Mouse (Mus musculus): ENCODE measurements at regions not wholly inside any gene's neighbourhood (a gene's known extent, or its start where the extent isn't known, plus 50 kb on each side); places are given as distances from the start of the nearest gene placed in this dataset.

DNA sequence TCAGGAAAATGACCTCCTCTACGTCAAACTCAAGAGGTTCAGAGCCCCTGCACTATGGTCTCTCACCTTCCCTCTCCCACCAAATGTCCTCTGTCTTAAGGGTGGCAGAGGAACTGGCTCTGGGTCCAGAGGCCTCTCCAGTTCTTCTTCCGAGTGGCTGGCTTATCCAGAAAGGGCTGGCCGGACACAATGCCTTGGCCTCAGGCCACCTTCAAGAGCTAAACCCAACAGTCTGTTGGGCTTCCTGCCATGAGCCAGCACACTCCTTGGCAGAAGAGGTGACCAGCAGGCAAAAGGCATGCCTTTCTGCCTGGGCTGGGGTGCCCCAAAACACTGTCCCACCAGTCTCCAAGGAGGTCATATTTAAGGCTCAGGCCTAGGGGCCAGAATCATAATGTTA, 385.8 kb downstream of the H2al1j start:
- no peak for DNase-seq (ENCODE audit: low spot score in 2 of 2)

DNA sequence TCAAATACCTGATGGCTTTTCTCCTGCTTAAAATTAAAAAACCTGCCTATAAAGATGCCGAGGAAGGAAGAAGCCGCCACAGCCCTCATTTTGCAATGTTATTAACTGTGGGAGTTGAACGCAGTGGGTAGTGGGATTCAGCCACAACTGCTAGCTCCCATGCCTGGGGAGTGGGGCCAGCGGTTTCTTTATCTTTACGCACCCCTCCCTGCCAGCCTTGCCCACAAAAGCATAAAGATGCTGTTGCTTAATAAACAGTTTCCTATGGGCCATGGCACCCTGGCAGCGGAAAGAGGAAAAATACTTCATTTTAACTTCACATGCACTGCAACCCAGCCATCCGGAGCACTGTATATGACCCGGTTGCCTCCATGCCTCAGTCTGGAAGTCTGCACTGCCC, 389.2 kb downstream of the H2al1j start:
- DNase-seq (ENCODE audit: low spot score in 2 of 2), result no peak

DNA sequence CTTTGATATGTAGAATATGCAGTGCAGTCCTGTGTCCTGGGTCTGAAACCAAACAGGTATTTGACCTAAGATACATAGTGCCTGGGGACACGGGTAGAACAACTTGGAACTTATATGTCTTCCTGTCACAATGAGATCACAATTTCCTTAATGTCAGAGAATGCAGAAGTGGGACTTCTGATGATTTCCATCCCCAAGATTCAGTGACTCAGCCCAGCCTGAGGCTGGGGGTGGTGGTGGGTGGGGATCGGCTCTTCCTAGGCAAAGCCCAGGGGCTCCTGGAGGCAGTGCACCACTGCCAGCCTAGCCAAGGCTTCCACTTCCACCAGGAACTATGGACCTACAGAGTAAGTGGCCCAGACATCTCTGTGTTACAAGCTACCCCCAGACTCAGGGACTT, 391.2 kb downstream of the H2al1j start:
- DNase-seq (ENCODE audit: low spot score in 2 of 2), result no peak

GRCm38 (mm10) chrX:11720517-11720916, 392.9 kb downstream of the H2al1j start:
- peak in 1 of 2 experiments; percentile 31 for DNase-seq (ENCODE audit: low spot score in 2 of 2)

GRCm38 (mm10) chrX:11722730-11723129, 395.1 kb downstream of the H2al1j start:
- no peak for DNase-seq (ENCODE audit: low spot score in 2 of 2)

GRCm38 (mm10) chrX:11724718-11725117, 397.1 kb downstream of the H2al1j start:
- no peak for DNase-seq (ENCODE audit: low spot score in 2 of 2)

DNA sequence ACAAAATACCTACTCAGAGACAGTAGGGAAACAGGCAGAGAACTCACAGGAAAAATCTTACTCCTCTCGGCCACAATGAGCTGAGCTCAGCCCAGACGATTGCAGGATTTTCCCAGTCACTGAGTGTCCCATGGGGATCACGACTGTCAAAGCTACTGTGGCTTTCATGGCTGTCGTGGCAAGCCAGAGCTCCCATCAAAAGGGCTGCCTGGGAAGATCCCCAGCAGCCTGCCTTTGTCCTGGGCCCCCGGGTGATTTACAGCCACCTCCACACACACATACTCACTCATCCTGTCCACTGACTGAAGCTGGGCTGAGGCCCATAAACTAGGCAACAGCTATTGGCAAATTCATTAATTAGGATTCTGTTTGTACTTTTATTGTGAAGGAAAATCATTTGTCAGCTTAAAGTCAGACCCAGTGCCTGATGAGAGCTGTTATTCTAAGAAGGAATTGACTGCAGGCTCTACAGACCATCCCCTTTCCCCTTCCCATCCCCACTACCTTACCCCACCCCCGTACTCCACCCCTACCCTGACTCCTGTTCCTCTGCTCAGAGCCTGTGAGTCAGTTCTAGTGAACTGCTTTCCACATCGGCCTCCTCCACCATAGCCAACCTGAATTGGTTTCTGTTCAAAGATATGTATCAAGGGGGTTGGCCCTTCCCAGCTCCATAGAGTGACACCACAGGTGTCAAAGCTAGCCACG, 399.1 kb downstream of the H2al1j start:
- DNase-seq (ENCODE audit: low spot score in 2 of 2), result no peak

DNA sequence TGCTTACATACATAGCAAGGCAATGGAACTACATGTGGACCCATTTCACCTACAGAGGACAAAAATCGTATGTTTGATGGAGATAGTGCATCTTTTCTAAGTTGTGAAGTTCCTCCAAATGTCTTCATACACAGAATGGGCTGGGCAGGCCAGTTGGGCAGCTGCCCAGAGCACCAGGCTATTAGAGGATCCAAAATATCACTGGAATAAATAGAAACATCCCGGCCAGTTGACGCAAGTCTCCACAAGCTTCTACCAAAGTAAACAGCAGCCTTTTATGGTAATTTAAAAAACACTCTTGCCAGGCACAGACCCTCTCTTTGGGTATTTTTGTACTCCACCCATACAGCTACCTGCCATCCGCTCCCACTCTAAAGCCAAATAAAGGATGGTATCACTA, 400.9 kb downstream of the H2al1j start:
- no peak for DNase-seq (ENCODE audit: low spot score in 2 of 2)

DNA sequence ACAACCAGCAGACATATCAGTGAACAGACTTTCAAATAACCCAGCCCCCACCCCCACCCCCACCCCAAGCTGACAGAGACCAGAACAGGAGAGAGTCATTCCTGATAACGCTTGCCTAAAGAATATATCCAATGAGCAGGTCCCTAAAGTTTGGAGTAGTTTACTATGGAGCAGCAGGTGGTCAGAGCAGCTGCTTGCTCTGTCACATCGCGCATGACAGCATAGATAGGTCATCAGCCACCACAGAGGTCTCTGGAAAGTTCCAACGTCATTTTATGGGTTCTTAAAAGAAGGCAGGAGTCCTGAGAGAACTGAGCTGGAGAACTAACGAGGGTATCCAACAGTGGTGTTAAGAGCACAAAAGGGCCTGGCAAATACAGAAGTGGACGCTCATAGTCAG, 402.4 kb downstream of the H2al1j start:
- DNase-seq (ENCODE audit: low spot score in 2 of 2), result no peak

DNA sequence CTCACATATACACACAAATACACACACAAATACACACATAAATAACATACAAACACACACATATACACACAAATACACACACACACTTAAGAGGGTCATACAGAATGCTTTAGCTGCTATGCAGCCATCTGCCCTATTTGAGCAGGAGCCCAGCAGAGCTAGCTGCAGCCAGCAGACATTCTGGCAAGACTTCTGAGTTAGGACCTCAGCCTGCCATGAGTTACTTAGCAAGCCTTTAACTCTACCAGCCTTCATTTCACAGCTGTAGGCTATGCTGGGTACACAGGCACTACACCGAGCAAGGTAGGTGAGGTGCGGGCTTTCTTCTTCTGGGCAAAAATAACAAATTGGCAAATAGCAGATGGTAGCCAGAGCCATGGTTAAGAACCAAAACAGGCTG, 404.7 kb downstream of the H2al1j start:
- no peak for DNase-seq (ENCODE audit: low spot score in 2 of 2)

GRCm38 (mm10) chrX:11734505-11735435, 407.1 kb downstream of the H2al1j start:
- DNase-seq (ENCODE audit: low spot score in 2 of 2), result peak in 1 of 2 experiments; percentile 21

- DNase-seq (ENCODE audit: low spot score in 2 of 2), result peak; percentile 42 to 65
These were observed 408.0 kb downstream of the H2al1j start for GRCm38 (mm10) chrX:11735516-11736170.

GRCm38 (mm10) chrX:11736481-11736880, 408.9 kb downstream of the H2al1j start:
- DNase-seq (ENCODE audit: low spot score in 2 of 2), result no peak

GRCm38 (mm10) chrX:11739565-11739964, 411.9 kb downstream of the H2al1j start:
- DNase-seq (ENCODE audit: low spot score in 2 of 2), result no peak

DNA sequence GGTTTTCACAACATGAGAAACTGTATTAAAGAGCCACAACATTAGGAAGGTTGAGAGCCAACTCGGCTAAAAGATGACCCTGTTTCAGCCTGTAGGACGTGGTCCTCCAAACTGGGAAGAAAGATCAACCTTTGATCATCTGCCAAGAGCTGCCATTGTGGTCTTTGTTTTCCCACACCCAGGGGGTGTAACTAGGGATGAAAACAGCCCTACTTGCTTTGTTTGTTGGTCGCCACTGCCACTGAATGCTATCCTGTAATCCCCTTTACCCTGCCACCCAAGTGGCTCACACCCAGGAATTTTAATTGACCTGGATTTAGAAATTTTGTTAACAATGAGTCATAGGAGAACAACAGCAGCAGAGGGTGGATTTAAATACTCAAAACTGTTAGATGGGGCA, 414.2 kb downstream of the Bcor start:
- DNase-seq (ENCODE audit: low spot score in 2 of 2), result no peak

GRCm38 (mm10) chrX:11747386-11748121, 412.6 kb downstream of the Bcor start:
- DNase-seq (ENCODE audit: low spot score in 2 of 2), result no peak

DNA sequence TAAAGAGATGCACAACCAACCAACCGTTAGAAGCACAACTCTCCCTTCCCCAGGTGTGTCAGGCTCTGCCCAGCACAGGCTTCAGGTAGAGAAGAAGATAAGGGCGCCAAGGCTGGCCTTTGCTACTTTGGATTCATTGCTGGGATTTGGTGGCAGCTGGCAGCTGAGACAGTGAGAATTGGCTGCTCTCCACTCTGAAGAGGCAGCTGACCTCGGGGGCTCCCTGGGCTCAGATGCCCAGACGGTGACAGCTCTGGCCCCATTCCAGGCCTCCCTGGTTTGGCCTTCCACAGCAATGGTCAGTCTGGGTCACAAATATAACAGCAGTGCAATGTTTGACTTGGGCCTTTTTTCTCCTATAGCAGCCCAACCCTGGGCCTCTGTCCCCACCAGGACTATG, 411.9 kb downstream of the Bcor start:
- DNase-seq (ENCODE audit: low spot score in 2 of 2), result peak; percentile 40 to 59

GRCm38 (mm10) chrX:11752513-11752912, 407.6 kb downstream of the Bcor start:
- DNase-seq (ENCODE audit: low spot score in 2 of 2), result no peak

DNA sequence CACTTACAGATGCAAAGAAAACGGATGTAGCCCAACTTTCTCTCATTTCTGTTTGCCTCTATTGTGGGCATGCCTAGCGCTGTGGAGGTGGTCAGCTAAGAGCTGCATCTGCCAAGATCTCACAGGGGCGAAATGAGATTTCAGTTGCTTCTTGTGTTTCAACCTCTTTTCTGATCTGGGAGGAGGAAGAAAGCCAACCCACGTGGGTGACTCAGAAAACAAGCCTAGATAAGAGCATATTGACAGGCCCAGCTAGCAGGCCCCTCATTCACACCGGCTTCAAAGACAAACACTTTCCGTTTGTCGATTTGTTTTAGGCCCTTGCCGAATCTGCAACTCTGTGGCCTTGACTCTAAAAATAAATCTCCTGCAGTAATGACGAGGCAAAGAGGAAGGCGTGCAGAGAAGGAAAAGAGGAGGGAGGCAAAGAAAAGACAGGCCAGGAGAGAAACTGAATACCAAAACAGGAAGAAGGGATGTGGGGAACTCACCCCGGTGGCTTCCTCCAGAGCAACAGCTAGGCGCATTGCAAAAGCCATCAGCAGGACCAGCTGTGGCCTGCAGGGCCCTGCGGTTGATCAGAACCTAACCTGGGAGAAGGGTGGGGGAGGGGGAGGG, 407.1 kb downstream of the Bcor start:
- DNase-seq (ENCODE audit: low spot score in 2 of 2), result no peak

GRCm38 (mm10) chrX:11755046-11755445, 405.1 kb downstream of the Bcor start:
- DNase-seq (ENCODE audit: low spot score in 2 of 2), result no peak
